Mouse (Mus musculus) cerebellum, adult 11 months (tissue): ENCODE results near the gene Fam234a.

Source experiments
- DNase-seq: peaks from one replicate; pipeline ENCODE4 v3.0.0; 2022

Fam234a gene

GRCm38 (mm10) chr17:26162736-26163135 lies 81.3 kb downstream of the Fam234a start:
- DNase-seq, result no peak
